Mouse (Mus musculus) layer of hippocampus, postnatal 36 days (tissue): Measurements from ENCODE around the gene Dixdc1. TPM values are rescaled to one million over a fixed set of nuclear protein-coding genes. Genes with fewer than 3 reads are reported as not detected.
A peak's percentile ranks its signal among the peaks of the same experiment; 100 is the strongest.

ENCODE experiments used
- DNase-seq, 2 experiments: peaks; one replicate each; pipeline ENCODE4 v3.0.0; 2022
- total RNA-seq, 2 experiments: library from RNA; stranded (reverse); gene quantifications; 2 replicates each; pipeline ENCODE4 v1.2.3; 2021

Gene Dixdc1
- total RNA-seq, 2 experiments from 2014 or later, result 83.8 to 97.1 TPM

DNA sequence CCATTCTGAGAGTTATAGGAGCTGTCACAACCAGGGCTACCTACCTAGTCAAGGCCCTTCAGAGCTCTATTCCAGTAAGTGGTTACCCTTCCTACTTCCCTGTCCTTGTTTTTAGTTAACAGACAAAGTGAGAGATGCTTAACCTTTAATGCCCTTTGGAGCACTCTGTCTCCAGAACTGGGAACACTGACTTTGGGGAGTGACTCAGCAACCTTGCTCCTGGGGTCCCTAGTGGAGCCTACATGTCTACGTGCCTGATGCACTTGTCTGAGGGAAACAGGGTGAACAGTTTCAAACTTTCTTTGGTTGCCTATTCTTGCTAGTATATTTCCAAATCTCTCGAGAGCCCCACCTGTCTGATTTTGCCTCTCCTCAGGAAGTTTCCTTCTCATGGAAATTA lies 3.4 kb upstream of the Dixdc1 start:
- no peak for DNase-seq

DNA sequence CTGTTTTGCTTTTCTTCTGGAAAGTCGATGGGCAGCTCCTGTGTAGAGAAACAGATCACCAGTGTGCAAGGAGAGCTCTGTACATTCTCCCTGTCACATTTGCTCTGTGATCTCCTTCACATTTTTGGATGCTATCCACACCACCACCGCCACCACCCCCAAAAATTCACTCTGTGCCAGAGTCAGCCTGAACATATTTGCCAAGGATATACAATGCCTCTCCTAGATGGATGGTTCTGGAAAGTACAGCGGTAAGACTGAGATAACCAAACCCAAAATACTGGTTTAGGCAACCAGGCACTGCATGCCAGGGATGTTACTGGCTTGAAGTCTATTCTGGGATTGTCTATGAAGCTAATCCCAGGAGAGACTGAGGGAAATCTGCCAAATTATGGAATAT lies 2.9 kb upstream of the Dixdc1 start:
- DNase-seq, result no peak

DNA sequence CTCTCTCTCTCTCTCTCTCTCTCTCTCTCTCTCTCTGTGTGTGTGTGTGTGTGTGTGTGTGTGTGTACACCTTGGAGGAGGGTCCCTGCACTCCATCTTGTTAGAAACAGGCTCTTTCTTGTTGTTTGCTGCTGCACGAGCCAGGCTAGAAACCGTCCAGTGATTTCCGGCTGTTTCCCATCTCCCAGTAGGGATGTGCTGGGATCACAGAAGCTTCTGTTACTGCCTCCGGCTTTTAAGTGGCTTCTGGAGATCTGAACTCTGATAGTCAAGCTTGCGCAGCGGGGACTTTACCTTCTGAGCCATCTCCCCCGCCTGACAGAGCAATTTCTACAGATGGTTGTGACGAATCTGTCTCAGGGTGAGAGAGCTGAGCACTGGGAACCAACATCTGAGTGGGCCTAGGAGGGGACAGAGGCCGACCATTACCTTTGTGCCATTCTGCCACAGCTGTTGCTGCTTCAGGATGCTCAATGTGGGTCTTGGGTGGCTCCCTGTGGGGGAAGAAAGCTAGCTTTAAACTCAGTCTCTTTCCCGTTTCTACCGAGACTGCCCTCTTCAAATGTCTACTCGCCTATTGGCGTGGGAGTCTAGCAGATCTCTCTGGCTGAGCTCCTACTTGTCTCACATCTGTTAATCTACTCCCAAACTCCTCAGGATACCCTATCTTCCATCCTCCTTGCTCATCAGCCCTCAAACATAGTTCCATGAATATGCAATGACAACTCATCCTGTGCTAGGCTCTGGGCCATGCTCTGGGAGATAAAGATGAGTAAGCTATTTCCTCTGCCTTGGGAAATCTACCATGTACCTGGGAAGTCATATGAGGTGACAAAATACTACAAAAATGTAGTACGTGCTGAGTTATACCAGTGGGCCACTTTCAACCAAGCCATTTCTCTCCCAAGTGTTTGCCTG lies 1.8 kb upstream of the Dixdc1 start:
- DNase-seq, result no peak

DNA sequence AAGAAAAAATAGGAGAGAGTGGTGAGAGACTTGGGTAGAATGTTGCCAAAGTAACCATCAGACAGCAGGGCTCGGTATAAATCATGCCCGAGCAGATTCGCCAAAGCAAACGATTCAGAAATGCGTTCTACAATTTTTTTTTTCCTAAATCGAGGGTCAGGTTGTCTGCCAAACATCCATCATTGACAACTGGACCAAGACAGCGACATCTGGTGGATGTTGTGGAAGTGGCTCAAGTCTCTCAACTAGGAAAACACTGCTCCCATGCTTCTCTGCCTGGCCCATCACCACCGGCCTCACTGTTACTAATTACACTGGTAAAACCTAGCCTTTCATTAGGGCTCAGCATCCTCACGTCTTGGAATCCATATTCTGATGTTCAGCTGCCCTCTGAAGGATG lies 4.3 kb downstream of the Dixdc1 start:
- DNase-seq, result peak in 1 of 2 experiments; percentile 51

DNA sequence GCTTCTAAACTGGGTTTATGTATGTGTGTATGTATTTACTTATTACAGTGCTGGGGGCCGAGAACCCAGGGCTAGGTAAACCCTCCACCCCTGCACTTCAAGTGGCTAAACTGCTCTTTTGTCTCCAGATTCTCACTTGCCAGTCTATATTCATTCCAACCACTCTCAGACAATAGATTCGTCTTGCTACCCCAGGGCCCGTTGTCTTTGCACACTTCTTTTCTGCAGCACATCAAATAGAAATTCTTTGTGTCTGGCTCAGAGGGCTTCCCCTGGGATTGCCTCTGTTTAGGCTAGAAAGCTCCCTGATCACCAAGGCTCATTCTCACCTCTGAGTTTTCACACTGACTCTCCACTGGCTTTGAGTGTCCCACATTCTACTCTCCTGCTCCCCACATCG lies 6.8 kb downstream of the Dixdc1 start:
- no peak for DNase-seq

DNA sequence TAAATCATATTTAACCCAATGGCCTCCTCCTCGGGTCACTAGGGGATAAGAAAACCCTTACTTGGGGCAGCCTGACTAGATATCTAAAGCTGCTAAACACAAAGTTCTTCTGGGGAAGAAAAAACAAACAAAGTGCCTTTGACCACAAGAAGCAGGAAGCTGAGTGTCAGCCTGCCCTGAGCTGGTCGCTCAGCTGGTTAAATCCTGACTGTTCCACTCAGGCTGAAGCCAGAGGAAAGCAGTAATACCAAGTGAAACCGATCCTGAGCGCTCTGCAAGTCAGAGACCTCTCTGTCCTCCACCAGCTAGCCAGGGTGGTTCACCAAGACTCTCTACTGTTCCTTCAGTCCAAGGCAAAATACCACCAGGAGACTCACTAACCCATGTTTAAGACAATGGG lies 9.7 kb downstream of the Dixdc1 start:
- no peak for DNase-seq

DNA sequence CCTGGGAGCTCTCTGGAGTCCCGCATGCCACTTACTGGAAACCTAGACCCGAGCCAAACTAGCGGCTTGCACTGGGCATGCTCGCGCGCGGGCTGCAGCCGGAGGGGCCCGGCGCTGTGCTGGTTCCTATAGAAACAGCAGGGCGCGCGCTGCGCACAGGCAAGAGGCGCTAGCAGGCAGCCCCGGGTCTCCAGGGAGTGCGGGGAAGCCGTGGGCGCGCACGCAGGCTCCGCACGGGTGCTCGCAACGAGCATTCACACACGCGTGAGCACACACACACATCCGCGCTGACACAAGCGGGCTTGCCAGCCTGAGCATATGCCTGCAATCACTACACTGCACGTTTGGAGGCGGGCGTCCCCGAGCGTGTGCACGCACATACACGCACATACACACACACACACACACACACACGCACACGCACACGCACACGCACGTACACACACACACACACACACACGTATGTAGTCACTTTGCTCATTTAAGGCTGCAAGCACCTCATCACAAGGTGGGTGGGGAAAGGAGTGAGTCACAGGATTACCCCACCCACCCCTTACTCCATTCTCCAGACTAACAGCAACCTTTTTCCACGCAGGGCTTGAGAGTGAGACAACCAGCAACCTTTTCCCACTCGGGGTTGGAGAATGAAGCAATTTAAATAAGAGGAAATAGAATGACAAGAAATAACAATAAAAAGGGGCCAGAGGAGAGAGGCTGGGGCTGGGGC lies 11.2 kb downstream of the Dixdc1 start:
- peak; percentile 81 to 87 for DNase-seq

DNA sequence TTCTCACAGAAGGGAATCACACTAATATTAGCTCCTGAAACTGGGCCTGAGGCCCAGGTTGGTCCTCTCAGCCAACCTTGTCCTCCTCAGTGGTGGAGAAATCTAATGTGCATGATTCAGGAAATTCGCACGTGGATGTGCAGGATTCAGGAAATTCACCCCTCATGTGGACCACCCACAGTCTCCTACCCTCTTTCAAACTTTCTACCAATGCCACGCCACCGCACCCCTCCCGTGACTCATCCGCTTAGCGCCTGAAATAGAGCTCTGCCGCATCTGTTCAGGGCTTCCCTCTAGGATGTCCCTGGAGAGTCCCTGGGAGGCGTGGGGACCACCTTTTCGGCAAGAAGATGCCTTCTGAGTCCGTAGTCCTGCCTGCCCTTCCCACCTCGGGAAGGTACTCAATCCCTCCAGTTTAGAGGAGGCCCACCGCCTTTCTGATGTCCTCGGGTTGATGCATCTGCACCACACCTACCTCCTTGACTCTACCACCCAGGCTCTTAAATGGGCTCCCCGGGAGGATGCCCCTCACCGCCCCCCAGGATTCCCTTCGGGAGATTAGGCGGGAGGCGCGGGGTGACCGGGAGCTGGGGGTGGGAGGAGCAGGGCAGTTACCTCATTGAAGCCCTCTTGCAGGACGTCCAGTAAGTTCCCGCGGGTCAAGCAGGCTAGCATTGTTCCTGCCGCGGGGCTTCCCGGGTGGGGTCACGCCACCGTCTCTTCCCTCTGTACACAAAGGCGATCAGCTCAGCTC lies 12.0 kb downstream of the Dixdc1 start:
- DNase-seq, result peak; percentile 37 to 45

DNA sequence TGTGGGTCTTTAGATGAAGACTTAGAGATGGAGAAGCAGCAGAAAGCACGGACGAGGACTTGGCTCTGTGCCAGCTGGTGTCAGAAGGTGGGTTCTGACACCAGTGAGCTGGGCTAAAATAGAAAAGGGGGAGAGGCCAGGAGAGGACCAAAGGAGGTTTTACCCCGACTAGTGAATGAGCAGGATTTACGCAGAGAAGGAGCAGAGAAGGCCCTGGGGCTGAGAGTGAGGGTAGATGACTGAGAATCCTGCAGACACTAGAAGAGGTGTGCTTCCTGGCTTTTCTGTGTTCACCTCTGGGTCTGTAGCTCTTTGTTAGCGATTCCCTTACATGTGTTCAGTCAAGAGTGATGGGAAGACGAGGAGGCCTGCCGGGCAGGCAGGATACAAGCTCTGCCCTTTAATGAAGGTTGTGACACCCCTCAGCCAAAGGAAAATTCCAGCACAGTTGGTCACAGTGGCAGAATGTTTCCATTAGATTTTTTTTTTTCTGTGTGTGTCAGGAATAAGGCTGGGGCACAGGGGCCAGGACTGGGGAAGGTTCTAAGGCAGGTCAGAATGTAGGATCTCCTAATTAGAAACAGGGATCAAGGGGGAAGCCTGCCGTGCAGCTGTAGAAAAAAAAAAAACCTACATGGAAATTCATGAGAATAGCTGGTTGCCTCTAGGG lies 13.3 kb downstream of the Dixdc1 start:
- no peak for DNase-seq

DNA sequence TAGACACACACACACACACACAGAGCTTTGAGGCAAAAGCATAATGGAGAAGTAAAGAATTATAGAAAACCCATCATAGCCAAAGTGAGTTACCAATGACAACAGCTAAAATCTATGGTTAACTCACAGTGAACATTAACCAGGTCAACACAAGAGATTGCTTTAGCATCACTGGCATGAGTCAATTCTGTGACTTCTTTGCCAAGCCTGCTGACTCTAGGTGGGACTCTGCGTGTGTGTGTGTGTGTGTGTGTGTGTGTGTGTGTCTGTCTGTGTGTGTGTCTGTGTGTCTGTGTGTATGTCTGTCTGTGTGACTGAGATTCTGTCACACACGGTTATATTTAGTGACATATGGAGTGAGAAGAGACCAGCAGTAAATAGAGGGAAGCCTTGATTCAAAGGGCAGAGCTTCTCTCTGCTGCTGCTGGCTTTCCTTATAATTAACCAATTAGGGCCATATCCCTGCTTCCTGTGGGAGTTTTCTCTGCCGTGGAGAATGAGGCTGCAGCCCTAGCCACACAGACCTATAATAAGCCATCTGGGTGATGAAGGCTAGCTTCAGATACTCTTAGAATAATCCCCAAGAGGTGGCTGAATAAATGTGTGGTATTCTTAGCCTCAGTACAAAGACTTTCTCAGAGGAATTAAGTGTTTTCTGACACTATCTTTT lies 14.5 kb downstream of the Dixdc1 start:
- DNase-seq, result no peak

DNA sequence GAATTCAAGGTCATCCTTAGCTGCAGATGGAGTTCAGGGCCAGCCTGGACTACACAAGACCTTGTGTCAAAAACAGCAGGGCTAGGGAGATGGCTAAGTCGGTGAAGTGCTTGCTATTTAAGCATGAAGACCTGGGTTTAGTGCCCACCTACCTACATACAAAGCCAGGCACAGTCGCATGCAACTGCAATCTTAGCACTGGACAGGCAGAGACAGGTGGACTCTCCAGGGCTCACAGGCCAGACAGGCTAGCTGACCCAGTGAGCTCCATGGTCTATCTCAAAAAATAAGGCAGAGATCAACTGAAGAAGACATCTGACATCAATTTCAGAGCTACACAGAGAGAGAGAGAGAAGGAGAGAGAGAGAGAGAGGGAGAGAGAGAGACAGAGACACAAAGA lies 15.2 kb downstream of the Dixdc1 start:
- no peak for DNase-seq

DNA sequence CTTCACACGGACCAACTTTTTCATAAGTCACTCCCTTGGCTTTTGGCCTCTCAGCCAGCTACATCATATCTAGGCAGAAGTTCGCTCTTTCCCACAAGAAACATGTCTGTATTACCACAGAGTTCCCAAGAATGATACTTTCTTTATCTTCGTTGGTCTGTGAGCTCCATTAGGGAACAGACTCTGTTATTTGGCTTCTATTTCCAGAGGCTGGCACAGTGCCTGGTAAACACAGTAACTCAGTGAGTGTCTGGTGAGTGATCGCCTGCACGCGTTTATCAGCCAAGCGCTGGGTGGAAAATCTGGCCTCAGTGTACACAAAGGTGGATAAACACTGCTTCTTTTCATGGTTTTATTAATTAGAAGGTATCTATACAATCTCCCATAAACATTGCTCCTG lies 15.9 kb downstream of the Dixdc1 start:
- DNase-seq, result peak; percentile 53 to 72

DNA sequence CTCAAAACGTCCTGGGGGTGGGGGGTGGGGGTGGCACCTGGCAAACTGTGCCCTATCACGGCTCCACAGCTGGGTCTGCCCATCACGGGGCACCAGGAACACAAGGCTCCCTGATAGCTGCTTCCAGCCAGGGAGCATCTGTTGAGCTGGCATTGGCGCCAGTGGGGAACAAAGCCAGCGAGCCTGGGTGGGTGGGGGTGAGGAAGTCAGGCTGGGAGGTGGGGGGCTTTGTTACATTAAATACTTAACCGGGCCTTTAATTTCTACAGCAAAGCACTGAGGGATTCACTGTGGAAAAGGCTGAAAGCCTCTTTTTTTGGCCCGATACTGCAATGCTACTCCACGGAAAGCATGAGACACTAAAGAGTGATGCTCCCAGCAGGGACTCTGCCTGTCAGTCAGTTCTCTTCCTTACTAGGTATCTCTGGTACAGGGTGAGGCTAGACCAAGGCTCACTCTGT lies 16.8 kb downstream of the Dixdc1 start:
- peak in 1 of 2 experiments; percentile 32 for DNase-seq

DNA sequence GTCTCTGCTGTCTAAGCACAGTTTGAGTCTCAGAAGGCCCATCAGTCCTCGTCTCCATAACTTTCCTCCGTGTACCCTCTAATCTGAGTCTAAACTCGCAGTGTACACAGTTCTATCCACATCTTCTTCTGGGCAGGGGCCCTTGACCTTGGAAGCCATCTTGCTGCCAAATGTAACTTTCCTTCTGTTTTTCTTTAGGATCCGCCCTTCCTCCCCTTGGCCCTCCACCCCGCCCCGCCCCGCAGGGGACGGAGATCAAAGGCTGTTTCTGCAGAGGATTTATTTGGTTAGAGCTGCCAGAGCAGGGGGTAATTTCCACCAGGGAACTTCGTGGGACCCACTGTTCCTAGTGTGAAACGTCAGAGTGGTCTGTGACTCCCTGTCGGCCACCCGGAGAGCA lies 18.3 kb downstream of the Dixdc1 start:
- DNase-seq, result no peak

DNA sequence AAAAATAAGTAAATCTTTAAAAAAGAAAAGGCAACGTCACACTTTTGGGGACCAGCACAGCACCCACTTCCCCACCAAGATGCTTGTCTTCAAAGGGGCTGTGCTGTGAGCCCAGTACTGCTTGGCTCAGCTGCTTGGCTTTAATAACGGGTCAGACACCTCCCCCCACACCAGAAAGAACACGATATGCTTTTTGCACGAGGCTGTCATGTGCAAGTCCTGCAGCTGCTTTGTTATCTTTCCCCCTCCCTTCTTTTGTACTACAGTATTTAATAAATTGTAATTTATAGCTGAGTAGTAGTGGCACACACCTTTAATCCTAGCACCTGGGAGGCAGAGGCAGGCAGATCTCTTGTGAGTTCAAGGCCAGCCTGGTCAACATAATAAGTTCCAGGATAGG lies 20.4 kb downstream of the Dixdc1 start:
- DNase-seq, result no peak

DNA sequence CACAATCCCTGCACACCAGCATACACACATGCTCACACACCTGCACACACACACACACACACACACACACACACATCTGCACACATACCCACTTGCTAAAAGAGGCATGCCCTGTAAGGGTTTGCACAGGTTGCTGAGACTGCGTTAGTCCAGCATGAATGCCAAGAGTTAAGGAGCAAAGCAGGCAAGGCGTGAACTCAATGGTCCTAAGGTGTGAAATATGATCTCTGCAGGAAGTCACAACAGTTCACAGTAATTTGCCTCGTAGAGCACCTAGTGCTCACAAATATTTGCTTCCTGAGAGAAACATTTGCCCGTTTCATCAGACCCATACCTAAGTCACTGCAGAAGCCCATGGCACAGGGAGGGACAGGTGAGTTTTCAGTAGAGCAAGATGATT lies 25.1 kb downstream of the Dixdc1 start:
- no peak for DNase-seq

DNA sequence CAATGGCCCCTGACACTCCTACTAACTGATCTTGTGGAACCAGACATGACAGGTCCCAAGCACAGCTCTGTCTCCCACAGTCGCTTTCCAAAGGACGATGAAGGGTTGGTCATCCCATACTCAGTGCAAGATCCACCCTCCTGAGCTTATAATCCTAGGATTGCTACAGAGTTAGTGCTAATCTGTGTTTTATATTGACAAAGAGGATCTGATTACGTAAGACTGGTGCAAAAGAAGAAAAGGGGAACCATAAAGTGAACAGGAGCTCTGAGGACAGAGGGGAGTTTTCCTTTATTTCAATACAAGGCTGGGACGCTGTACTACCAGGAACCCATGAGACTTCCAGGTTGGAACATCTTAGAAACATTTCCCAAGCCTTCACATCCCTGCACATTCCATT lies 28.0 kb downstream of the Dixdc1 start:
- no peak for DNase-seq

DNA sequence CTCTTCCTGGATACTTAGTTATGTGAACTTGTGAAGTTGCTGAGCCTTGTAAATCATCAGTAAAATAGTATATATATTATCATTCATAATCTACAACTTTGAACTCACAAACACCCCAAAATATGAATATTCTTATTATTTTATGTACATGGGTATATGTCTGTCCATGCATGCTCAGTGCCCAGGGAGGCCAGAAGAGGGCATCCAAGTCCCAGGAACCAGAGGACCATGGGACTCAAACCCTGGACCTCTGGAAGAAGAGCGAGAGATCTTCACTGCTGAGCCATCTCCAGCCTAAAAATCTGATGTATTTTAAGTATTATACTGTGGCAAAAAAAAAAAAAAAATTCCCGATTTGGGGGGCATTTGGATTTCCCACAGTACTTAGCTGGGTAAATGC lies 30.2 kb downstream of the Dixdc1 start:
- no peak for DNase-seq

DNA sequence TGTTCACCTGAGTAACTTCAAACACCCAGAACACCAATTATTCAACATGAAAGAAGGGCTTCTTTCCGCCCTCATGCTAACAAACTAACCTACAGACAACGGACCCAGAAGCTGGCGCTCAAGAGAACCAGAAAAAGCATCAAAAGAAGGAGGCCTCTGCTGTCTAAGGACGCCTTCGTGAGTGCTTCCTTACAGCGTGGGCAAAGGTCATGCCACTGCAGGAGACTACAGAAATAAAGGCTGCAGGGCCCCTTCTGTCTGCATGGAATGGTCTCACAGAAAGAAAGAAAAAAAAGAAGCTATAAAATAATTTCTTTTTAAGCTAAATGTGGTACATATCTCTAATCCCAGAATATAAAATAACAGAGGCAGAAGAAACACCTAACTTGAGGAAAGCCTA lies 34.4 kb downstream of the Dixdc1 start:
- DNase-seq, result no peak

DNA sequence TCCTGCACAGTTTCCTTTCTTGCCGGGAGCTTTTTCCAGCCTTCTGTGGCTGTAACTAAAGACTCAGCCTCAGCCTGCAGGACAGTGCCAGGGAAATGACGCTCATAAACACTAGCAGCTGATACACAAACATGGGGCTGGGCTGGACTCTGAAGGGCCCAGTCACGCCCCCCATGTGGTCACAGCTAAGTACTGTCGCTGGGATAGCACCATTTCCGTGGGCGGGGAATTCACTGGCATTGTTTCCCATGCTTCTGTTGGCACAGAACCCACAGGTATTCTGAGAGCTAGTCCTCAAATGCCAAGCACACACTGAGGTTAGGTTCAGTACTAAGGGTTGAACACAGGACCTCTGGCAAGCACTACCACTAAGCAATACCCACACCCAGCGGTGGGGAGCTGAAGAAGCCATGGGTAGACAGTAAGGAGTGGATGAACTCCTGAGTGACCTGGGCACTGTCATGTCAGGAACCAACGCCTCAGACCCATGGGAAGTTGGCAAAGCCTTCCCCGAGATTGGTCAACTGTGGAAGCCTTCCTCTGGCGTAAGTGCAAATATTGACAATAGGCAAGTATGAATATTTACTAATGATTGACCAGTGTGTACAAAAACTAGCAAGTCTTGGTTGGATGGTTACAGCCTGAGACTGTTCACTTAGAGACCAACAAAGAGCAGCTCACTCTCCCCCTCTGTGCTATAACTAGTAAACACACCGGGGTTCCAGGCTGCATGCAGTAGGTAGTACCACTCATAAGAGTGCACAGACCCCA lies 38.2 kb downstream of the Dixdc1 start:
- DNase-seq, result peak in 1 of 2 experiments; percentile 21
